Mouse (Mus musculus) MEL (cell line): ENCODE measurements around the gene Trmt61a. TPM values are rescaled to one million over a fixed set of nuclear protein-coding genes. Genes with fewer than 3 reads are reported as not detected.

Source experiments
- DNase-seq: peaks from one replicate; pipeline ENCODE4 v3.0.0; 2011; ENCODE audit warnings: low read depth, low spot score
- H3K27ac ChIP-seq: 2 replicates; pipeline ENCODE4 v1.5.1; 2012; ENCODE audit warnings: low read depth, mild to moderate bottlenecking, control low read depth, low read length, moderate library complexity; ENCODE audit not compliant: control insufficient read depth
- H3K27me3 ChIP-seq, 2 experiments: fragments of 150-350 bp in 1 of 2; sonication (generic) in 1 of 2; 2 replicates each; pipeline ENCODE4 v1.6.1; 2012; ENCODE audit warnings: low read length in 2 of 2, mild to moderate bottlenecking in 2 of 2, improper control_type of control experiment in 1 of 2, moderate library complexity in 1 of 2; ENCODE audit not compliant: insufficient read depth in 2 of 2, control insufficient read depth in 1 of 2
- H3K36me3 ChIP-seq, 2 experiments: 2 replicates each; pipeline ENCODE4 v1.6.1; 2012 to 2014; ENCODE audit warnings: low read length in 2 of 2, improper control_type of control experiment in 1 of 2, inconsistent platforms in 1 of 2, mild to moderate bottlenecking in 1 of 2; ENCODE audit not compliant: insufficient read depth in 2 of 2, control insufficient read depth in 1 of 2
- H3K4me1 ChIP-seq, 2 experiments: fragments of 150-350 bp in 1 of 2; sonication (generic) in 1 of 2; 2 replicates each; pipeline ENCODE4 v1.6.1; 2012; ENCODE audit warnings: low read length in 2 of 2, improper control_type of control experiment in 1 of 2, mild to moderate bottlenecking in 1 of 2; ENCODE audit not compliant: insufficient read depth in 2 of 2, control insufficient read depth in 1 of 2
- H3K4me3 ChIP-seq, 2 experiments: fragments of 150-350 bp in 1 of 2; sonication (generic) in 1 of 2; 2 replicates each; pipeline ENCODE4 v1.5.1; 2012; ENCODE audit warnings: low read depth in 2 of 2, low read length in 2 of 2, mild to moderate bottlenecking in 2 of 2, moderate library complexity in 2 of 2, control low read depth in 1 of 2, improper control_type of control experiment in 1 of 2; ENCODE audit not compliant: control insufficient read depth in 1 of 2, insufficient read depth in 1 of 2
- H3K79me2 ChIP-seq: 2 replicates; pipeline ENCODE4 v1.6.1; 2012; ENCODE audit warnings: mild to moderate bottlenecking, low read length, moderate library complexity; ENCODE audit not compliant: control insufficient read depth, poor library complexity, insufficient read depth
- H3K9ac ChIP-seq: 2 replicates; pipeline ENCODE4 v1.6.1; 2012; ENCODE audit warnings: low read depth, mild to moderate bottlenecking, control low read depth, low read length, moderate library complexity; ENCODE audit not compliant: control insufficient read depth, poor library complexity, severe bottlenecking
- H3K9me3 ChIP-seq: fragments of 150-350 bp; sonication (generic); replicated peaks from 2 replicates; pipeline ENCODE4 v1.6.1; 2012; ENCODE audit warnings: mild to moderate bottlenecking, low read length, improper control_type of control experiment, moderate library complexity; ENCODE audit not compliant: insufficient read depth
- CHD1 ChIP-seq: IDR thresholded peaks from 2 replicates; pipeline ENCODE4 v1.6.1; 2012; ENCODE audit warnings: low read depth, mild to moderate bottlenecking, inconsistent platforms, low read length, improper control_type of control experiment
- CTCF ChIP-seq, 3 experiments: IDR thresholded peaks in 2 of 3; conservative IDR thresholded peaks in 1 of 3; 2 replicates each; pipeline ENCODE4 v1.5.1; 2011 to 2012; ENCODE audit warnings: low read length in 3 of 3, low read depth in 2 of 3, mild to moderate bottlenecking in 2 of 3, improper control_type of control experiment in 1 of 3, inconsistent platforms in 1 of 3, mixed read lengths in 1 of 3, moderate library complexity in 1 of 3; ENCODE audit not compliant: control insufficient read depth in 1 of 3, insufficient read depth in 1 of 3, poor library complexity in 1 of 3, severe bottlenecking in 1 of 3
- E2F4 ChIP-seq: IDR thresholded peaks from 2 replicates; pipeline ENCODE4 v1.6.1; 2011; ENCODE audit warnings: low read depth, low read length, improper control_type of control experiment, borderline replicate concordance
- ELF1 ChIP-seq: IDR thresholded peaks from 2 replicates; pipeline ENCODE4 v1.6.1; 2014; ENCODE audit warnings: low read depth, mild to moderate bottlenecking, inconsistent platforms, low read length, improper control_type of control experiment, moderate library complexity
- ETS1 ChIP-seq: IDR thresholded peaks from 2 replicates; pipeline ENCODE4 v1.6.1; 2012; ENCODE audit warnings: low read depth, mild to moderate bottlenecking, inconsistent platforms, low read length, improper control_type of control experiment, moderate library complexity
- GABPA ChIP-seq: IDR thresholded peaks from 2 replicates; pipeline ENCODE4 v1.6.1; 2012; ENCODE audit warnings: low read depth, mild to moderate bottlenecking, inconsistent platforms, low read length, improper control_type of control experiment, moderate library complexity
- GATA1 ChIP-seq: IDR thresholded peaks from 2 replicates; pipeline ENCODE4 v1.6.1; 2011; ENCODE audit warnings: low read depth, low read length, improper control_type of control experiment
- HCFC1 ChIP-seq: IDR thresholded peaks from 2 replicates; pipeline ENCODE4 v1.6.1; 2012; ENCODE audit warnings: low read depth, mild to moderate bottlenecking, inconsistent platforms, low read length, improper control_type of control experiment, moderate library complexity
- MAFK ChIP-seq: IDR thresholded peaks from 2 replicates; pipeline ENCODE4 v1.6.1; 2011; ENCODE audit warnings: low read depth, mild to moderate bottlenecking, low read length, improper control_type of control experiment, borderline replicate concordance
- MAX ChIP-seq: IDR thresholded peaks from 2 replicates; pipeline ENCODE4 v1.6.1; 2011; ENCODE audit warnings: low read length, improper control_type of control experiment
- MAZ ChIP-seq: IDR thresholded peaks from 2 replicates; pipeline ENCODE4 v1.6.1; 2012; ENCODE audit warnings: low read depth, mild to moderate bottlenecking, inconsistent platforms, low read length, improper control_type of control experiment
- MEF2A ChIP-seq: IDR thresholded peaks from 2 replicates; pipeline ENCODE4 v1.6.1; 2014; ENCODE audit warnings: low read depth, mild to moderate bottlenecking, inconsistent platforms, low read length, improper control_type of control experiment; ENCODE audit not compliant: poor library complexity, insufficient replicate concordance, severe bottlenecking; ENCODE audit errors: extremely low read depth
- MXI1 ChIP-seq: IDR thresholded peaks from 2 replicates; pipeline ENCODE4 v1.6.1; 2011; ENCODE audit warnings: mild to moderate bottlenecking, low read depth, low read length, improper control_type of control experiment
- MYB ChIP-seq: IDR thresholded peaks from 2 replicates; pipeline ENCODE4 v1.6.1; 2011; ENCODE audit warnings: mild to moderate bottlenecking, low read depth, low read length, improper control_type of control experiment
- MYC ChIP-seq: IDR thresholded peaks from 2 replicates; pipeline ENCODE4 v1.6.1; 2011; ENCODE audit warnings: low read depth, mild to moderate bottlenecking, low read length, improper control_type of control experiment, moderate library complexity
- NELFE ChIP-seq: IDR thresholded peaks from 2 replicates; pipeline ENCODE4 v1.6.1; 2011; ENCODE audit warnings: low read depth, low read length, improper control_type of control experiment
- NRF1 ChIP-seq: IDR thresholded peaks from 2 replicates; pipeline ENCODE4 v1.6.1; 2014; ENCODE audit warnings: low read depth, mild to moderate bottlenecking, inconsistent platforms, low read length, improper control_type of control experiment, moderate library complexity; ENCODE audit not compliant: poor library complexity, insufficient read depth, severe bottlenecking
- POLR2A ChIP-seq, 2 experiments: IDR thresholded peaks; 2 replicates each; pipeline ENCODE4 v1.6.1; 2011 to 2012; ENCODE audit warnings: low read length in 2 of 2, mild to moderate bottlenecking in 2 of 2, control low read depth in 1 of 2, improper control_type of control experiment in 1 of 2, low read depth in 1 of 2, moderate library complexity in 1 of 2; ENCODE audit not compliant: control insufficient read depth in 1 of 2, insufficient read depth in 1 of 2, poor library complexity in 1 of 2
- POLR2AphosphoS2 ChIP-seq: IDR thresholded peaks from 2 replicates; pipeline ENCODE4 v1.6.1; 2011; ENCODE audit warnings: low read length, improper control_type of control experiment
- RAD21 ChIP-seq: IDR thresholded peaks from 2 replicates; pipeline ENCODE4 v1.6.1; 2011; ENCODE audit warnings: mild to moderate bottlenecking, low read depth, low read length, improper control_type of control experiment
- SIN3A ChIP-seq: IDR thresholded peaks from 2 replicates; pipeline ENCODE4 v1.6.1; 2012; ENCODE audit warnings: low read length, improper control_type of control experiment, inconsistent platforms
- SMC3 ChIP-seq: IDR thresholded peaks from 2 replicates; pipeline ENCODE4 v1.6.1; 2011; ENCODE audit warnings: low read depth, low read length, improper control_type of control experiment
- TAL1 ChIP-seq: IDR thresholded peaks from 2 replicates; pipeline ENCODE4 v1.6.1; 2012; ENCODE audit warnings: mild to moderate bottlenecking, inconsistent platforms, low read length, moderate library complexity, mixed read lengths
- TBP ChIP-seq: IDR thresholded peaks from 2 replicates; pipeline ENCODE4 v1.8.0; 2011; ENCODE audit warnings: low read depth, low read length, improper control_type of control experiment
- TCF12 ChIP-seq: IDR thresholded peaks from 2 replicates; pipeline ENCODE4 v1.6.1; 2014; ENCODE audit warnings: low read depth, mild to moderate bottlenecking, inconsistent platforms, low read length, improper control_type of control experiment, moderate library complexity
- USF1 ChIP-seq: IDR thresholded peaks from 2 replicates; pipeline ENCODE4 v1.6.1; 2014; ENCODE audit warnings: low read depth, mild to moderate bottlenecking, inconsistent platforms, low read length, improper control_type of control experiment, moderate library complexity
- ZKSCAN1 ChIP-seq: IDR thresholded peaks from 2 replicates; pipeline ENCODE4 v1.6.1; 2012; ENCODE audit warnings: low read depth, mild to moderate bottlenecking, inconsistent platforms, low read length, improper control_type of control experiment, moderate library complexity
- ZMIZ1 ChIP-seq: IDR thresholded peaks from 2 replicates; pipeline ENCODE4 v1.6.1; 2012; ENCODE audit warnings: low read depth, mild to moderate bottlenecking, inconsistent platforms, low read length, improper control_type of control experiment, moderate library complexity
- ZNF384 ChIP-seq: IDR thresholded peaks from 2 replicates; pipeline ENCODE4 v1.6.1; 2012; ENCODE audit warnings: low read depth, mild to moderate bottlenecking, inconsistent platforms, low read length, improper control_type of control experiment
- polyA plus RNA-seq, 2 experiments: library from polyadenylated mRNA; stranded (reverse) in 1 of 2; unstranded in 1 of 2; fragments of >175 nt in 1 of 2; fragments of >200 nt in 1 of 2; gene quantifications; 2 replicates each; pipeline versions ENCODE4 v1.2.1 to v1.2.4; 2012; ENCODE audit warnings: low replicate concordance in 2 of 2, low read depth in 1 of 2; ENCODE audit not compliant: insufficient read length in 2 of 2, insufficient read depth in 1 of 2, missing spikeins in 1 of 2
- total RNA-seq: library from RNA; depleted of rRNA; stranded (reverse); fragments of 300-350 nt; gene quantifications from 2 replicates; pipeline ENCODE4 v1.2.3, GENCODE M21; 2012; rRNA removed

Gene Trmt61a
- 53.9 and 77.5 TPM in 2 replicates for total RNA-seq
- polyA plus RNA-seq, result 10 to 100 TPM in 1 of 2 experiments, not detected in 1; 41.4 TPM

DNA sequence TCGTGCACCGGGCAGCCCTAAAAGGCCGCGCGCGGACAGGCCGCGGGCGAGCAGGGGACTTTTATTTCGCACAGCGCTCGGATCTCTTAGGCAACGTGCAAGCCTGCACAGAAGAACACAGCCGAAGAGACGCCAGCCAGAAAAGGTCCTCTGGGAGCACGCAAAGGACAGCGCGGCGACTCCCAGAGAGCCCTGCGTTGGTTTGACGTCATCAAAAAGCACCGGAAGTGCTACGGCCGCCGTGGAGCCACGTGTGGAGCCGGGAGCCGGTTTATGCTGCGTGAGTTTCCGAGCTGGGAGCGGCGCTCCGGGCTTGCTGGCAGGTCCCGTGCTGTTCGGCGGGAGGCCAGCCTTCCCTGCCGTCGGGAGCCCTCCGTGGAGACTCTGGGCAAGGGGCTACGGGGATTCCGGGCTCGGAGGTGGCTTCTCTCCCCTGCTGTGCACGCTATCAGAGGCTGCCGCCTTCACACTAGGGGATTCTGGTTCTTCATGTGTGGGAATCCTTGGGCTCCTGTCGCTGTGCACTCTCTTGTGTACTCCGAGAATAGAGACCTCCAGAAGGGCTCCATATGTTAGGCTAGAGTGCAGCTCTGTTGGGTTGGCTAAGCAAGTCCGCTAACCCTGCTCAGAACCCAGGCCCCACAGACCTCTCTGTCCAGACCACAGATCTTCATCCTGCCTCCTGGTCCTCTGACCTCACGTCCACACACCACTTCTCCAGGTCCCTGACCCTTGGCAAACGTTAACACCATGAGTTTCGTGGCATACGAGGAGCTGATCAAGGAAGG is at the start of gene Trmt61a:
Gene Trmt61a, plus strand, starts transcription at position 224 of the 788 bp plus-strand sequence.
- H3K79me2 ChIP-seq, result peaks cover 25% of the 10 kb centered on the region
- H3K36me3 ChIP-seq, result peaks cover 0 to 12% of the 10 kb centered on the region in 2 experiments; a peak in 2 of 4 replicates
- no peaks in the 10 kb centered on the region for H3K9me3 ChIP-seq
- H3K4me3 ChIP-seq, result peak within 1 kb of the TSS; percentile 84 to 93
- H3K9ac ChIP-seq, result peak within 1 kb of the TSS; percentile 91
- H3K27ac ChIP-seq, result peak within 1 kb of the TSS; percentile 95
- TF ChIP-seq GABPA (no peak), CTCF (IDR thresholded peaks at IDR 0.05 in 2 of 3, conservative IDR thresholded peaks at IDR 0.05 in 1 of 3; ENCODE audit: control insufficient read depth in 1 of 3, insufficient read depth in 1 of 3, low read depth in 2 of 3, low read length in 3 of 3, poor library complexity in 1 of 3, severe bottlenecking in 1 of 3) (no peak), NELFE (peak; percentile 81), ETS1 (0 out of 2 replicates have a peak, but pooled peaks have one; percentile 18), RAD21 (no peak), ZNF384 (no peak), ELF1 (peak; percentile 95), POLR2A (IDR thresholded peaks at IDR 0.05; ENCODE audit: control insufficient read depth in 1 of 2, insufficient read depth in 1 of 2, low read depth in 1 of 2, low read length in 2 of 2, poor library complexity in 1 of 2) (peak; percentile 58 to 84; a peak in 3 of 4 replicates), NRF1 (peak; percentile 26; the same call in 1 of the 2 replicates), SIN3A (peak; percentile 100), MAX (peak; percentile 98), MAFK (no peak), ZMIZ1 (no peak), MYC (peak; percentile 99), GATA1 (no peak), MXI1 (peak; percentile 100), CHD1 (no peak), MAZ (no peak), TCF12 (peak; percentile 50), ZKSCAN1 (no peak), HCFC1 (peak; percentile 91), E2F4 (no peak), MYB (no peak), TAL1 (no peak), USF1 (peak; percentile 45; the same call in 1 of the 2 replicates), MEF2A (no peak), TBP (peak; percentile 53; the same call in 1 of the 2 replicates), POLR2AphosphoS2 (peak; percentile 47; the same call in 1 of the 2 replicates), SMC3 (no peak)
- no peaks in the 10 kb centered on the region for H3K27me3 ChIP-seq
- peaks cover 8 to 17% of the 10 kb centered on the region in 2 experiments for H3K4me1 ChIP-seq
- peak; percentile 96 for DNase-seq
